Mouse (Mus musculus): ENCODE results near the gene Prss57.

GRCm38 (mm10) chr10:79766001-79766507 is 24.7 kb downstream of the Prss57 start:
- TF ChIP-seq POLR2A (IDR thresholded peaks at IDR 0.05; ENCODE audit: extremely low read depth, insufficient read depth, low read length) (no peak), CTCF (IDR thresholded peaks at IDR 0.05; ENCODE audit: extremely low read depth, insufficient read depth, low read length) (no peak)
